ENCODE assay signal across 8 mouse cellular contexts in genomic region chr2:174415731-174416310, GRCm38 (mm10). TPM values are rescaled to one million over a fixed set of nuclear protein-coding genes. Genes with fewer than 3 reads are reported as not detected.
DNase-seq lines count a peak whose midpoint lies in the region; ATAC-seq lines count a peak whose summit lies in the region.

Nelfcd (plus strand) TSS chr2:174415804.

- H3K27ac ChIP-seq in heart, embryonic 13.5 days (replicated peaks) = peak within 1 kb of the TSS; percentile 9; the same call in 1 of the 2 replicates
- peak within 1 kb of the TSS; percentile 80 for H3K27ac ChIP-seq in liver, embryonic 12.5 days
- peak within 1 kb of the TSS; percentile 31; the same call in 1 of the 2 replicates for H3K27ac ChIP-seq in stomach, embryonic 15.5 days

- H3K27me3 ChIP-seq in heart, embryonic 13.5 days (replicated peaks) = no peaks in the 10 kb centered on the region
- H3K27me3 ChIP-seq in liver, embryonic 12.5 days (replicated peaks) = 0 out of 2 replicates have a peak, but pooled peaks cover 6% of the 10 kb centered on the region
- H3K27me3 ChIP-seq in stomach, embryonic 15.5 days (replicated peaks) = no peaks in the 10 kb centered on the region

- H3K4me2 ChIP-seq in heart, embryonic 13.5 days = peak within 1 kb of the TSS; percentile 85
- peak within 1 kb of the TSS; percentile 87 for H3K4me2 ChIP-seq in liver, embryonic 12.5 days
- H3K4me2 ChIP-seq in stomach, embryonic 15.5 days = peak within 1 kb of the TSS; percentile 83

- H3K36me3 ChIP-seq in heart, embryonic 13.5 days = peaks cover 14% of the 10 kb centered on the region
- H3K36me3 ChIP-seq in liver, embryonic 12.5 days = peaks cover 30% of the 10 kb centered on the region
- 0 out of 2 replicates have a peak, but pooled peaks cover 10% of the 10 kb centered on the region for H3K36me3 ChIP-seq in stomach, embryonic 15.5 days

- no peaks in the 10 kb centered on the region for H3K9me3 ChIP-seq in heart, embryonic 13.5 days
- no peaks in the 10 kb centered on the region for H3K9me3 ChIP-seq in liver, embryonic 12.5 days (replicated peaks)
- no peaks in the 10 kb centered on the region for H3K9me3 ChIP-seq in stomach, embryonic 15.5 days

- peak within 1 kb of the TSS; percentile 96 for H3K9ac ChIP-seq in heart, embryonic 13.5 days
- peak within 1 kb of the TSS; percentile 97 for H3K9ac ChIP-seq in liver, embryonic 12.5 days
- peak within 1 kb of the TSS; percentile 89 for H3K9ac ChIP-seq in stomach, embryonic 15.5 days

- ATAC-seq in erythroid progenitor cell, adult 5-6 weeks (replicated peaks; ENCODE audit: low FRiP score, poor library complexity, severe bottlenecking) = peak; percentile 88
- ATAC-seq in heart, embryonic 13.5 days (ENCODE audit: extremely low read depth, insufficient number of reproducible peaks, low FRiP score, low TSS enrichment) = peak; percentile 92
- ATAC-seq in liver, embryonic 12.5 days = peak; percentile 95
- peak; percentile 94 for ATAC-seq in stomach, embryonic 15.5 days (ENCODE audit: insufficient read depth, low FRiP score, low read depth)

- under 1% methylated on average over 40 of the region's 40 CpGs for WGBS in heart, embryonic 13.5 days
- WGBS in liver, embryonic 12.5 days (ENCODE audit: insufficient replicate concordance) = 2% methylated on average over 40 of the region's 40 CpGs
- WGBS in stomach, embryonic 15.5 days = under 1% methylated on average over 40 of the region's 40 CpGs

- DNase-seq in CD4-positive helper T cell, adult 2 months (ENCODE audit: low read depth, low spot score) = peak; percentile 95
- peak; percentile 80 for DNase-seq in brain, embryonic 18.5 days (ENCODE audit: low read depth, low spot score)
- peak; percentile 97 for DNase-seq in kidney, postnatal 10 days
- DNase-seq in natural killer cell, adult 2 months (ENCODE audit: low spot score in 2 of 2) = peak; percentile 94 to 95

- peaks cover 20% of the 10 kb centered on the region for H3K4me1 ChIP-seq in heart, embryonic 13.5 days
- H3K4me1 ChIP-seq in liver, embryonic 12.5 days = peaks cover 32% of the 10 kb centered on the region
- peaks cover 9% of the 10 kb centered on the region for H3K4me1 ChIP-seq in stomach, embryonic 15.5 days

- H3K4me3 ChIP-seq in heart, embryonic 13.5 days = peak within 1 kb of the TSS; percentile 89
- H3K4me3 ChIP-seq in liver, embryonic 12.5 days = peak within 1 kb of the TSS; percentile 97
- peak within 1 kb of the TSS; percentile 97 for H3K4me3 ChIP-seq in stomach, embryonic 15.5 days (replicated peaks)

RNA-seq across cellular contexts. Expression of gene Nelfcd, which starts in this region (rescaled TPM):
- total RNA-seq in erythroid progenitor cell, adult 5-6 weeks (2015; ENCODE audit: low replicate concordance) = 88.0 and 149 TPM in 2 replicates
- total RNA-seq in erythroid progenitor cell, adult 5-6 weeks (2017; ENCODE audit: low replicate concordance) = 77.8 and 90.2 TPM in 2 replicates
- polyA plus RNA-seq in heart, embryonic 13.5 days (2015; fragmentation: Nextera tagmentation; extraction: Ambion mirVana) = 78.4 and 82.0 TPM in 2 replicates
- 99.2 and 100 TPM in 2 replicates for polyA plus RNA-seq in liver, embryonic 12.5 days (2016; fragmentation: Nextera tagmentation; extraction: Ambion mirVana)
- polyA plus RNA-seq in stomach, embryonic 15.5 days (2015; fragmentation: Nextera tagmentation; extraction: Ambion mirVana) = 91.7 and 92.4 TPM in 2 replicates

Comparison
In these comparisons a context has a peak if more than half of its experiments do, and no peak if none do; other contexts are left out.
1. Peak in every context shown above with its lines: DNase-seq, ATAC-seq, H3K4me3 ChIP-seq and H3K27ac ChIP-seq.
2. H3K27ac ChIP-seq: peak in every context shown above with its lines; median percentile 80 in liver, embryonic 12.5 days; 31 in stomach, embryonic 15.5 days; 9 in heart, embryonic 13.5 days.